Mouse (Mus musculus) layer of hippocampus, adult 9-10 months (tissue): ENCODE measurements around the gene Mthfd1l.
"Not testable (repeated sequence)": the region's sequence is repeated elsewhere in the genome, so short reads cannot be mapped to it uniquely, and the experiment has no call there.

Experiments used
- DNase-seq: peaks from one replicate; pipeline ENCODE4 v3.0.0; 2022; ENCODE audit warnings: low spot score

Mthfd1l gene

GRCm38 (mm10) chr10:4121197-4121596 is 148.3 kb downstream of the Mthfd1l start:
- no peak for DNase-seq

DNA sequence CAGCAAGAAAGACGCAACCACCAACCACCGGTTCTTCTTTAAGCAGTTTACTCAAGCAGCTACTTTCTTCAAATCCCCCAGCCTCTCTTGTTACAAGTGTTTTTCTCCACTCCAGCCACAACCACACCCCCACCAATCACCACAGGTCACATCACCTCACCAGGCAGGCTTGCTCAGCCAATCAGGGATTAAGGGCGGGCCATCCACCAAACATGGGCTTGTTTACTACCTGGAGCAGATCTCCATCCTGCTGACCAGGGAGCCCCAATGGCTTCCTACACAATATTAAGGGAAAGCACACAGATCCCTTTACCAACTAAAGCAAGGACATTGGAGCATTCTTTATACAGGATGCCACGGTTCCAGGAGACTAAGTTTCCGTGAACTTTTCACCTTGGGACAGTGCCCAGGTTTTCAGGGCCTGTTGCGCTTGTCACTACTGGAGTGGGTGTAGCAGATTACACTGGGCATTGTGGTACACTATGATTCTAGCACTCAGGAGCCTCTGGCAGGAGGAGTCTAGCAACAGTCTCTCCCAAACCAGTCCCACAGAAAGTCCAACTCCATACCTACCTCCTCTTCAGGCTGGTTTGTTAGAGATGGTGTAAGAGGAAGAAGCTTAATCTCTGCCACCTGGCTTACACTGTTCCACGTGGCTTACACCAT is 150.5 kb downstream of the Mthfd1l start:
- DNase-seq, result not testable (repeated sequence)

DNA sequence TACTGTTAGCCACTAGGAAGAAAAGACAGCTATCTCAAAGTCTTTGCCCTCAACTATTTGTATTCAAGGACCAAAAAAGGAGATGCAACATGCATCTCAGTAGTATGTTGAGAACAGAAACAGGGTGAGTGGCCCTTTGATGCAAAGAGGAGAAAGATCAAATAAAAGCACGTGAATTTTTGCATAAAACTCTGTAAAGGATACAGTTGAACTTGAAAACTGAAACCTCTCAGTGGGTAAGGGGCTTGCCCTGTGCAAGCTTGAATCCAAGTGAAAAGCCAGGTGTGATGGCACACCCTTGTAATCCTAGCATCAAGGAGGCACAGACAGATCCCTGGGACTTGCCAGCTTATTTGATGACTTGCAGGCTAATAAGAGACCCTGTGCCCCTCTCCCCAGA is 151.2 kb downstream of the Mthfd1l start:
- no peak for DNase-seq

GRCm38 (mm10) chr10:4125232-4125631 is 152.3 kb downstream of the Mthfd1l start:
- no peak for DNase-seq

DNA sequence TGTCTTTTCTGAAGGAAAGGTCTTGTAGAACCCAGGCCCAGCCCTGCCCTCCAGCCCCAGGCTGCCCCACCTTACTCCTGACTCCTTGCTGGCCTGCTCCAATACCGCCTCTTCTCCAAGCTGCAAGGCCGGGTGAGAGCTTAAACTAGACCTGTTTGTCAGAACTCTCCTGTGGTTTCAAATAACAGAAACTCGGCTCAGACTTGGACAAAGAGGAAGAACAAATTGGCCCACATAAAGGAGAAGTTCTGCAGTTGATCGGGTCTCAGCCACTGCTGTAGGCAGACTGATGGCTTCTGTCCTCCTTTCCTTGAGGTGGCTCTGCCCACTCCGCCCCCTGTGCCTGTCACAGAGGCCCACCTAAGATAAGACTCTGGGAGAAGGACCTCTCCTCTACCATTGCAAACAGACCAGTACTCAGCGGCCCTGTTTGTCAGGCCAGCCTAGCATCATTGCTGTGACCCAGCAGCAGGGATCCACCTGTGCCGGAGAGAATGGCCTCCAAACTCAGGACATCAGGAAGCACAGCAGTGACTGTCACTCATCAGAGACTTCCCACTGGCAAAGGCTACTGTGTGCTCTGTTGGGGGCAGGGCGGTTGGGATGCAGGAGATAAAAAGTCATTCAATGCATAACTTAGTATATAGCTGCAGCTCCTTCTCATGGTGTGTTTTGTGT is 153.6 kb downstream of the Mthfd1l start:
- DNase-seq, result no peak

DNA sequence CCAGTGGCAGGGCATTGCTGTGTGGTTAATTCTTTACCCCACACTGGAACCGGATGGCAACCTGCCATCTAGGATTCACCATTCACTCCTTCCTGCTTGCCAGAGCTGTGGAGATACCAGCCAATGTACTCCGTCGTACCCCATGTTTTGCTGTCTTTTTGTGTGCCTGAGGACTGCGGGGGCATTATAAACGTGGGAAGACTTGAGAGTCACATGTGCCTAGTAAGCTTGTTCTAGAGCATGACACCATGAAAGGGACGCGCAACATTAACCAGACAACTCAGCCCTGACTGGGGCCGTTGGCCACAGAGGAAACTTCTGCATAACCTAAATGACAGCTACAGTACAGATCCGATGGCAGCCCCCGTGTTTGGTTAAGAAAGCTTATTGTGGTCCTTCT is 155.5 kb downstream of the Mthfd1l start:
- DNase-seq, result no peak

- no peak for DNase-seq
These were observed 156.0 kb downstream of the Mthfd1l start for GRCm38 (mm10) chr10:4128915-4129314.

DNA sequence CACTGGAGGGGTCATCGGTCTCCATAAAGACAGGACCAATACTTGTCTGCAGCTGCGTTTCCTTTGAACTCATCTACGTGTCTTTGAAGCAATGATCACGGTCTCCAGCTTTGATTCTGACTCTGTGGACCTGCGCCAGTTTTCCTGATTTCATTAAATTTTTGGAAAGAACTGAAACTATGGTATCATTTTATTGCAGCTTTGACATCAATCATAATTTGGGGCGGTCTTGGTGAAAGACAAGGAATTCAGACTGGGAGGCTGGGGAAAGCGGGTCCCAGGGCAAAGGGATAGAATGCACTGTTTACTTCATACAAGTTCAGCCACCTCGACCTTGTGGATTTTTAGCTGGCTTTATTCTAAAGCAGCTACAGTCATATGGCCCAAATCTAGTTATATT is 156.5 kb downstream of the Mthfd1l start:
- no peak for DNase-seq

GRCm38 (mm10) chr10:4130034-4130607 is 157.2 kb downstream of the Mthfd1l start:
- no peak for DNase-seq

DNA sequence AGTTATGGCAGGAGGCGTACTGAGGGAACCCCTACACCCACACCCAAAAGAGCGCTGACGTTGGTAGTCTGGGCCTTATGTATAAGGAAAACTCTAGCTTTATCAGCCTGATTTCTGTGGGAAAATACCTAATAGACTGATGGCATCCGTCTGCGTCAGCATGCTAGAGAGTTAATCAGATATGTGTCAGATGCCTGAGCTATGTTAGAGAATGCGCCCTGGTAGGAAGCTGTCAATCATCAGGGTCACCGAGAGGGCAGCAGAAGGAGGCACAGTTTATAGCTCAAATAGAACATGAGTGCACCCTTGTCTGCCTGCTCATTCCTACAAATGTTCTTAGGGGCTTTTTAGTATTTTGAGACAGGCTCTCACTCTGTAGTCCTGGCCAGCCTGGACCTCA is 159.8 kb downstream of the Mthfd1l start:
- DNase-seq, result no peak

GRCm38 (mm10) chr10:4135100-4135764 is 162.3 kb downstream of the Mthfd1l start:
- DNase-seq, result no peak

GRCm38 (mm10) chr10:4139531-4139930 is 166.6 kb downstream of the Mthfd1l start:
- DNase-seq, result no peak

DNA sequence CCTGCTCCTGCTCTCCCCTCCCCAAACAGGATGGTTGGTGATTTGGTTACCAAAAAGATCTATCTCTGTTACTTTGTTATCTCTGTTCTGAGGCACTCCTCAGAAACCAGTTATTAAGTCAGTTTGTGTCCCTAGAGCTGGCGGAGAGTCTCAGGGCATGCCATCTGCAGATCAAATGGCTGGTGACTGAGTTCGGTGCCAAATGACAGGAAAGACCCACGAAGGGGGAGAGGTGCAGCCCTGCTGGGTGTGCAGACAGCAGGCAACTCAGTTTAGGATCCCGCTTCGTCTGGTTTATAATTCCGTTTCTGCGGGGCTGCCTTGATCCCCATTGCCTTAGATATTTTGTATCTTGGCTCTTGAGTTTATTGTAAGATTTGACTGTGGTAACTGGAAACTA is 168.8 kb downstream of the Mthfd1l start:
- no peak for DNase-seq

DNA sequence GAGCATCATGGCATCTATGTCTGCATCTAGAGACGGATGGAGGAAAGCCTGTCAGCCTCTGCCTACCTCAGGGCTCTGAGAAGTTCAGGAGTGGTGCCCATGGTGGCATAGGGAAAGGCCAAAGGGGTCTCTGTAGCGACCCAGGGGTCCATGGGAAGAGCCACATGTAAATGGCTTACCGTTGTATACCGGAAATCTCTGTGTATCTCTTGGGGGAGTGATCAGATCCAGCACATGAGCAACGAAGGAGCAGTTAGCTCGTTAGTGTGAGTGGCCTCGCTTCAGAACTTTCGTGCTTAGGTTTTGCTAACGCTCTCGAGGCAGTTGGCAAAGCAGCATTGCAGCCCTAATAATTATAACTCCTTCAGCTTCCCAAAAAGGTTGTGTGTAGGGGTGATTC is 169.9 kb downstream of the Mthfd1l start:
- DNase-seq, result no peak

GRCm38 (mm10) chr10:4143381-4143780 is 170.5 kb downstream of the Mthfd1l start:
- DNase-seq, result no peak

GRCm38 (mm10) chr10:4145080-4145807 is 172.3 kb downstream of the Mthfd1l start:
- DNase-seq, result no peak

DNA sequence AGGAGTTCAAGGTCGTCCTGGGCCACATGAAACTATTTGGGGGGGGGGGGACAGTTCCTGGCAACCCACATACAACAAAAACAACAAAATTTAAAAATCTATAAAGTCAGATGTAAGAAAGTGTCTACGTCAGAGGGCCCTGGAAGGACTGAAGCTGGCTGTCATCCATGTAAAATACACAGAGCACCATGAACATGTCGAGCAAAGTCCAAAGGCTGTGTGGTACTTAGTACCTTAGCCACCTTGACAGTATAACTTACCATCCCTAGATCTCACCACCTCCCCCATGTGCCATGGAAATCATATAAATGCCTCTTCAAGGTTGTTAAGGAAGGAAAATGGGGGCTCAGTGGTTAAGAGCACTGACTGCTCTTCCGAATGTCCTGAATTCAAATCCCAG is 174.0 kb downstream of the Mthfd1l start:
- no peak for DNase-seq

DNA sequence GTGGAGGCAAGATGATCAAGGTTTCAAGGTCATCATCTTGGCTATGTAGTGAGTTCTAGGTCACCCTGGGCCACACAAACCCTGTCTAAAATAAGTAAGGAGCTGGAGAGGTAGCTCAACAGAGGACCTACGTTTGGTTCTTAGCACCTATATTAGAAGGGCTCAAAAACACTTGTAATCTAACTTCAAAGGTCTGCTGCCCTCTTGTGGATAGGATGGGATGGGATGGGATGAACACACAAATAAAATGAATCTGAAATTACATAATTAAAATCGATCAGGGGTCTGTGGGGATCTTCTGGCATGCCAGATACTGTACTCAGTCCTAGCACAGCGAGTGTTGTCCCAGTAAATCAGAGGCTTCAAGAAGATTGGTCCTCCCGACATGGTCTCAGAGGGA is 178.2 kb downstream of the Mthfd1l start:
- no peak for DNase-seq

- no peak for DNase-seq
These were observed 179.2 kb downstream of the Mthfd1l start for GRCm38 (mm10) chr10:4151862-4152776.

DNA sequence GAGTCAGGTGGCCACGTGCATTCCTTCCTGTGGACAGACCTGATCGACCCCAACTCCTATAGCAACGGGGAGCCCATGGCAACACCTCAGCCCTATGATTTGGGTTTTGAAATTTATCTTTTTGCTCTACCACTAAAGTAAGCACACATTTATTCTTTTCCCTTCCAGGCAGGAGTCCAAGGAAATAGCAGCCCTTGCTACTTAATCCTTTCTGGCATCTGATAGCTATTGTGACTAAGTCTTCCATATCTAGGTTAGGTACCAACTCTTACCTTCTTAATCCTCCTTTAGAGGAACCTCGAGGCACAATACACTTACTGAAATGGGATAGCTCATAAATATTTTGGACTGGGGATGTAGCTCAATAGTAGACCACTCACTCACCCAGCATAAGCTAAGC is 180.1 kb downstream of the Mthfd1l start:
- DNase-seq, result no peak

GRCm38 (mm10) chr10:4154035-4154434 is 181.1 kb downstream of the Mthfd1l start:
- no peak for DNase-seq
